Mouse (Mus musculus): ENCODE results near the gene Lhx2.
A peak's percentile ranks its signal among the peaks of the same experiment; 100 is the strongest.

Gene Lhx2

DNA sequence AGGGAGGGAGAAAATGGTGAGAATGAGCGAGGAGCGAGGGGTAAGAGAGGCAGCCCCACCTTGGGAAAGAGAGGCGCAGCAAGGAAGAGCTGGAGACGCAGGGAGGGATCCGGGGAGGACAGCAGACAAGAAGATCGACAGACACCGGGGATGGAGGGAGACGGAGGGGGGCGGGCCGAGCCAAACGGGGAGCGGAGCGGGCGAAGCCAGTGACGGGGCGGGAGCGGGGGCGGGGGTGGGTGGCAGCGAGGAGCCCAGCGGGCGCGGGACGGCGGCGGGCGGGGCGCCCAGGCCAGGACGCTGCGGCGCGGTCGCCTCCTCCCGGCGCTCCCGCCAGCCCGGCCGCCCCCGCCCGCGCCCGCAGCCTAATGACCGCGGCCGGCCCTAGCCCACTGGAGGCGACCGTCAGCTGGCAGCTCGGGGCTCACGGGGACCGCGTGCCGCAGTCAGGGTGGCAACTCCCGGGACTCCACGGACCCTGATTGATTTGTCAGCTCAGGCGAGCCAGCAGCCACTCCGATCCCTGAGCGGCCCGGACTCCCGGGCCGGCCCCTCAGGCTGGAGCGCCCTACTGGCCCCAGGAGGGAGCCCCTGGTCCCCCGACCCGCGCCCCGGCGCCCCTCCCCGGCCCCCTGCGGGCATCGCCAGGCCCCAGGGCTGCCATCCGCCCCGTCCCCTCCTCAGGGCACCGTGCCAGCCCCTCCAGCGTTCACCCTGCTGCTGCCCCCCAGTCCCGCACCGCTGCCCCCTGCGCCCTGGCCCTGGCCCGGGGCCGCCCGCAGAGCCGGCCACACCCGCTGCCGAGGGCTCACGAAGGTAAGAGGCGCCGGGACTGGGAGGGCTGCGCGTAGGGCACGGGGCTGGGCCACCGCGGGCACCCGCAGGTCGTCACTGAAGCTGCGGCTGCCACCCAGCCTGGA is at the start of gene Lhx2:
Gene Lhx2 (plus strand): TSS at position 292 of the 920 bp plus-strand sequence.
- peak; percentile 44 for DNase-seq (ENCODE audit: low read depth, low spot score)

DNA sequence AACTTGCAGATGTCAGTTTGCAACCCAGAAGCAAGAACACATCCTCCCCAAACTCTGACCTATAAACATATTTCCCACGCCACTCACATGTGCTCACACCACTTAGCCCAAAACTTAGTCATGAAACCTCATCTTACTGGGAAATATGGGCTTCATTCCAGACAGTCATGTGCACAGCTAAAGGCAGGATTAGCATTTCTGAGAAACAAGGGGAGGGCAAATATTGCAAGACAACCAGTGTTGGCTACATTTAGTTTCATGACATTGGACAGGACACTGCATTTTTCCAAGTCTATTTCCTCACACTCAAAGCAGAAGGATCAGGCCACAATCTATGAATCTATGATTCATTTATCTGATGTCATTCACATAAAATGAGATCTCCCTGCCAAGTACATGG is 47.6 kb upstream of the Lhx2 start:
- no peak for DNase-seq (ENCODE audit: low read depth, low spot score)

DNA sequence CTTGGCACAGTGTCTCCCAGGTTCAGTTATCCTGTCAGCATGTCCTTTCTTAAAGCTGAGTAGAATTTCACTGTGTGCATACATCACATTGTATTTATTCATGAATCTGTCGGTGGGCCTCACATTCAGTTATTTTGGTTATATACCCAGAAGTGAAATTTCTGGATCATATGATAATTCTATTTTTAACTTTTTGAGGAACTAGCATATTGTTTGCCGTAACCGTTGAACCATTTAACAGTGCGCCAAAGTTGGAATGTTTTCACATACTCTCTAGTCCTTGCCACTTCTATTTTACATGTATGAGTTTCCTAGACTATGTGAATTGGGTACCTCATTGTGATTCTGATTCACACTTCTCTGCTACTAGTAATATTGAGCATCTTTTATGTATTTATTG is 43.1 kb upstream of the Lhx2 start:
- DNase-seq (ENCODE audit: low read depth, low spot score) = no peak

DNA sequence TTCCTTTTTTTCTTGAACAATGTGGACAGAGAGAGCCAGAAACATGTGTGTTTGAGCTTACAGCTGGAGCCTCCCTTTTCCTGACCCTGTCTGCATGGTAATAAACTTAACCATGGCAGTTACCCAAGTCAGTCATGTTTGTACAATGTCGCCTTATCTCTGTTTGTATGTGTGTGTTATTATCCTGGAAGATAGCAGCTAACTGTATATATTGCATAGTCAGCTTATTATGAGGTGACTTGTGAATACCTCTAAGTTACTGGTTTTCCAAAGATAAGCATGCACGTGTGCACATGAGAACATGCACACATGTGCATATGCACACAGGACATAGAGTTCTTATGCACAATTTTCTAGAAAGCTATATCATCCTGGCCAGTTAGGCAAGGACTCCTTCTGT is 38.1 kb upstream of the Lhx2 start:
- DNase-seq (ENCODE audit: low read depth, low spot score) = no peak

DNA sequence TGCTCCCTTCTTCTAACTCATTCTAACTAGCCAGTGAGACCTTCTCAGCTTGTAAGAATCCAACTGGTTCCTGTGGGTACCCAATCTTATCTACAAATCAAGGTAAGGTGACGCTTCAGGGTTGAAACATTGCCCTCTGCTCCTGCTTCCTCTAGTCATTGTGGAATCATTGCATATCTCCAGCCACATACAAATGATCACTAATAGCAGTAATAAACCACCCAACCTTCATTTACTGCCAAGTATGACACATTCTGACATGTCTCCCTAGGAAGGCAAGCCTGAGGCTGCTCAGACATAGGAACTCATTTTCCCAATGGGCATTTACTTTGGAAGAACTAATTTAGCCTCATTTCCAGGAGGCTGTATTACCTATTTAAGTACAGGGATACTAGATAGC is 33.9 kb upstream of the Lhx2 start:
- DNase-seq (ENCODE audit: low read depth, low spot score) = no peak

DNA sequence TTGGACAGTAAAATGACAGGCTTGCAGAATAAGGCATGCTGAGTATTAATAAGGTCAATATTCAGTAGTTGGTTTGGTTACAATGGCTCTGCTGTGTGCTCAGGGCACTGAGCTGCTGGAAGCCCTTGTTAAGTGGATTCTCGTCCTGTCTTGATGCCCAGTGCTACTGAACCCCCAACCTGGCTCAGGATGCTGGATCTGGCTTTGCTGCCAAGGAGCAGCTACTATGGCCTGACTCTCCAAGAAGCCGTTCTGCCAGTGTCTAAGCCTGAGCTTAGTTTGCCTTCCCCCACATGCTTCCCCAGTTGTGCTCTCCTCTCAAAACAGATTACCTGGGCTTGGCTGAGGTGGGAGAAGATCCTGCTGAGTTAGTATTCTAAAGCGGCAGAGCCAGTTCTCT is 26.2 kb upstream of the Lhx2 start:
- DNase-seq (ENCODE audit: low read depth, low spot score) = no peak

DNA sequence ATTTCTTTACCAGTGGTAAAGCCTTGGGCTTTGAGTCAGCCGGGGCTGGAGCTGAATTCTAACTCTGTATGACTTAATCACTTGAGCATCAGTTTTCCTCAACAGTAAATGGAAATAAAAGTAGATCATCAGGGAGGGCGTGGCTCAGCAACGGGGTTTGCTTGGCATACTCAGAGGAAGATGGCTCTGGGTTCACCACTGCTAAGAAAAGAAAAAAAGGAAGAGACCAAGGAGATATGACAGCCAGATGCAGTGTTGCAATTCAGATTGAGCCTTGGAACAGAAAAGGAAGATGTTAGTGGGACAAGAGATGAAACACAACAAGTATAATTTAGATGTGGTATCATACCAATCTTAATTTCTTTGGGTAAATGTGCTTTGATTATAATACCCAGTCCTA is 25.7 kb upstream of the Lhx2 start:
- no peak for DNase-seq (ENCODE audit: low read depth, low spot score)

DNA sequence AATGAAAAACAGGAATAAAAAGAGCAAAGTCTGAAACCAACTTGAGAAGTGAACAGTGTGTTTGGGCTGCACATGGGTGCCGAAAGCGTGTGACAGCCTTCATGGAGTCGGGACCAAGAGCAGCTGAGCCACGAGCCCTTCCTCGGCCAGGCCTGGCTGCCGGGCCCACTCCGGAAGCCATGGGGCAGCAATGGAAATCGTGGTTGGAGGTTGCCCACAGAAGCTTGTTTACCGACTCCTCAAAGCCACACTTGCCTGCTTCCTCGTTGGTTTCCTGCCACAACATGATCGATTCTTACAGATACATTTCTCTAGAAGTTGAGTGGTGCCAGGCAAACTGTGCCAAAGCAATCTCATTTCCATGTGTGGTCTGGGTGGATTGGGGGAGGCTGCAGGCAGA is 20.0 kb upstream of the Lhx2 start:
- no peak for DNase-seq (ENCODE audit: low read depth, low spot score)

DNA sequence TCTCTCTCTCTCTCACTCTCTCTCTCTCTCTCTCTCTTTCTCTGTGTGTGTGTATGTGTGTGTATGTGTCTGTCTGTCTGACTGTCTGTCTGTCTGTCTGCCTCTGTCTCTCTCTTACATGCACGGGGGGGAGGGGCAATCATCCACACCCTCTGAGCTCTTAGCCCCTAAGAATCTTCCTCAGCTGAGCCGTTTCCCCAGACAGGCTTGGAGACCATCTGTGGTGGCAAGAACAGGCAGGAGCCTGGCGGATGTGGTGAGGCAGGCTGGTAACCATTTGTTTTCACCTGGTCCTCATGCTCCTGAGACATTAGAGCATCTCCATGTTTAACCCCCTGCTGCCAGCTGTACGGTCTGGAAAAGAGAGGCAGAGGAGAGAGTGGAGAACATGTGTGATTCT is 18.2 kb upstream of the Lhx2 start:
- DNase-seq (ENCODE audit: low read depth, low spot score) = no peak

DNA sequence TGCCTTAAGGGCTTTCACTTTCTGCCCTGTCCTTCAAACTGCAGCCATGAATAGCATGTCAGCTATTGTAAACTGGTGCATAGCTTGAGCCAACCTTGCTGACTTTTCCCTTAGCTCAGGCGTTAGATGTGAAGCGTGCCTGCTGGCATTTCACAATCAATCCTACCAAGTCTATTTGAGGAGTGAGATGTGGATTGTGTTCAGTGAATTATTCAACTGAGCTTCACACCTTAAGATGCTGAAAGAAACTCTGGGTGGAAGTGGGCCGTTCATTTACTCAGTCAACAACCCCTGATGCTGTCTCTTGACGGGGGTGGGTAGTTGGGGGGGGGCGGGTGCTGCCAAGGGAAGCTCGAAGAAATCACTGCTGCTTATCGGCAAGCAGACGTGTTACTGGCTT is 15.7 kb upstream of the Lhx2 start:
- no peak for DNase-seq (ENCODE audit: low read depth, low spot score)

DNA sequence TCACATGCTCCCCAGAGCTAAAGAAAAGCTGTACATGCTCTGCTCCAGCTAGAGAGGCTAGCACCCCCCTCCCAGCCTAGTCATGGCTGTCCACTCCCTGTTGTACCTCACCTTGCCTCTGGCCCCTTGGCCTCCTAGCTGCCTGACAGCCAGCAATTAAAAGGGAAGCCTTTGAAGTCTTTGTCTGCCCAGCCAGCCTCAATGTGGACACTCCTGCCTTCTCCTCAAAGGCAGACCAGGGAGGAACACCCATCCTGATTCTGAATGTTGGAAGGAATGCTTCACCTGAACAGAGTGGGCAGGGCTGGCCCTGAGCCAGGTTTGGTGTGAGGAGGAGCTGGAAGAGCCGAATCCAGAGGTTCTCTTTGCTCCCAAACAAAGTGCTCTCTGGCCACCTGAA is 12.4 kb upstream of the Lhx2 start:
- DNase-seq (ENCODE audit: low read depth, low spot score) = no peak

DNA sequence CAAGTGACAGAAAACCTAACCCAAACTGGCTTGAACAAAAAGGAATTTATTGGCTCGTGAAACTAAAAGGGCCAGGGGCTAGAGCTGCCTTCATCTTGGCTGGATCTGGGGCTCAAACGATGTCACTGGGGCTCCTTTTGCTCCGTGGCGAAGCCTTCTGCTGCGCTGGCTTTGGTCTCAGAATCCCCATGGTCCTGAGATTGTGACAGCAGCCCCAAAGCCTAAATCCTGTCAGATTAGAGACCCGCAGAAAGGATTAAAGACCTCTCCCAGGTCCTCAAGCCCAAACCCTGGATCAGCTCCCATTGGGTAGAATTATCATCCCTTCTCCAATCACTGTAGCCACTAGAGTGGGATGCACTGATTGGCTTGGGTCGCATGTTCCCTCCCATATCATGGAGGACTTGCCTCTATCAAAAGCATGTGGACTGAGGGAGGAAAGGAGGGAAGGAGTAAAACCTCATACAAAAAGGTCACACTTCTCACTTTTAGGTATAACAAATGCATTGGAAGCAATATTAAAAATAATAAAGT is 5.4 kb upstream of the Lhx2 start:
- peak; percentile 6 for DNase-seq (ENCODE audit: low read depth, low spot score)

DNA sequence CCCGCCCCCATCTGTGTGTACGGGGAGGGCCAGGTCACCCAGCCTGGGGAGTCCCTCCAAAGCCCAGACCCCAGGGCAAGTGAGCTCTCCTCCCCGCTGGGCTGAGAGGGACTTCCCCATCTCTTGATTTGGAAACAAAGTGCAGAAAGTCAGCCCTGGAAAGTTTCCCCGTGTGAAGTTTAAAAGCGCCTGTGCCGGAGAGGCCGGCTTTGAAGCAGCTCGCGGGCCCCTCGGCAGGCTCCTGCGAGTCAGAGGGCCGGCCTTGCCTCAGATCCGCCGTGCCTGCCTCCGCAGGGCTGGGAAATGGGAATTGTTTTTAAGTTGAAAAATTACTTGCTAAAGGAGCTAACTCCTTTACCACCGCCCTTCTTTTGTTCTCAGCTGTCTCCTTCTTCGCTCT is 2.5 kb upstream of the Lhx2 start:
- peak; percentile 35 for DNase-seq (ENCODE audit: low read depth, low spot score)

DNA sequence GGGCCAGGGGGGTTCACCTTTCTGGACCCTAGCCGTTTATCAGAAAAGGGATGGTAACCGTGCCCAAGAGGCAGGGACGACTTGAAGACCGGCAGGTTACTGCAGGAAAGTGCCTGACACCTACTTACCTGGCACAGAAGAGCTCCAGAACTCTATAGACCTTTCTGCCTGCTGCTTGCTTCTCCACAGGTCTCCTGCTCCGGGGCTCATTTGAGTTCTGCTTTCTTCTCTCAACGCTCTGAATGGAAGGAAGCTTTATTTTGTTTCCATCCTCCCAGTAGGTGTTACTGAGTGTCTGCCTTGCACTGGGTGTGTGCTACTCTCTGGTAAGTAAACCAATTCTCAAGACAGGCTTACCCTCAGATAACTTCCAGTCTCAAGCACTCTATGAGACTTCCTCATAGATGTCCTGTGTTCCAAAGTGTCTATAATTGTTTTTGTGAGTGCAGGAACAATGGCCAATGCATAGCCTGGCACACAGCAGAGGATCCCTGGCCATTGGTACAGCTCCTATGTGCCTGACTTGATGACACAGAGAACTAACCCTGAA is 1.9 kb upstream of the Lhx2 start:
- peak; percentile 9 for DNase-seq (ENCODE audit: low read depth, low spot score)

DNA sequence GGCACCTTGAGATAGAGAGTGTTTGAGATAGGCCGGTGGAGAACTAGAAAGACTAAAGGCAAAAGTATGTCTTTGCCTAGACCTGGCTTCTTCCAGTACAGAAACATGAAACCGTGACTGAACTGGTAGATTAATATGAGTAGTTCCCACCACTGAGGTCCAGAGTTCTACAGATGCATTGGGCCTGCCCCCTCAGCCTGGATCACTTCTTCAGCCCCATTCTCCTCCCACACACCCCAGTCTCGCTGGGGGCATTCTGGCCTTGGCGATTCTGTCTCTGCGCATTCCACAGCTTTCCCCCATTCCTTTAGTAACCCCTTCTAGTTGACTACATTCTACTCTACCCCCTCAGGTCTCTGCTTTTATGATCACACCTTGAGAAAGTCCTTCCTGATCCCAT is 1.4 kb upstream of the Lhx2 start:
- no peak for DNase-seq (ENCODE audit: low read depth, low spot score)

DNA sequence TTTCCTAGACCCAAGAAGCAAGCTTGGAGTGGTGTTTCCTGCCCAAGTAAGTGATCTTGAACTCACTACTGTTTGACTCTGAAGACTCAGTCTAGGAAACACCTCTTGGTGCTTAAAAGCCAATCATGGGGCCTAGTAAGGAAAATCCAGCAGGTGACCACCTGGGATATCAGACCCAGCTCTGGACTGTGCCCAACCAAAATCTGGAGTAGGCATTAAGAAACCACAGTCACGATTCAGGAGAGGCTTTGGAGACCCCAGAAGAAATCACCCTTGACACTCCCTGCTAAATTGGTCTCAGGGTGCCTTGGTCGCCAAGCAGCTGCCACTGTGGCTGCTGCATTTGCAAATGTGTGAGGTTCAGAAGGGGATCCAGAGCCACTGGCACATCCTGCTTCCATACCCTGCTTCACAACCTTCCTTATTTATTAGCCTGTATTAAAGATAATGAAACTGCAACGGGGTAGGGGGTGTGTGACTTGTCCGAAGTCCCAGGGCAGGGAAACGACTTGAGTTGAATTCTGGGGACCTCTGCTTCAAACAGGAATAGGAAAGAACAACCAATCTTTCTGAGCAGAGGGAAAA is 641 bp upstream of the Lhx2 start:
- DNase-seq (ENCODE audit: low read depth, low spot score) = peak; percentile 14

DNA sequence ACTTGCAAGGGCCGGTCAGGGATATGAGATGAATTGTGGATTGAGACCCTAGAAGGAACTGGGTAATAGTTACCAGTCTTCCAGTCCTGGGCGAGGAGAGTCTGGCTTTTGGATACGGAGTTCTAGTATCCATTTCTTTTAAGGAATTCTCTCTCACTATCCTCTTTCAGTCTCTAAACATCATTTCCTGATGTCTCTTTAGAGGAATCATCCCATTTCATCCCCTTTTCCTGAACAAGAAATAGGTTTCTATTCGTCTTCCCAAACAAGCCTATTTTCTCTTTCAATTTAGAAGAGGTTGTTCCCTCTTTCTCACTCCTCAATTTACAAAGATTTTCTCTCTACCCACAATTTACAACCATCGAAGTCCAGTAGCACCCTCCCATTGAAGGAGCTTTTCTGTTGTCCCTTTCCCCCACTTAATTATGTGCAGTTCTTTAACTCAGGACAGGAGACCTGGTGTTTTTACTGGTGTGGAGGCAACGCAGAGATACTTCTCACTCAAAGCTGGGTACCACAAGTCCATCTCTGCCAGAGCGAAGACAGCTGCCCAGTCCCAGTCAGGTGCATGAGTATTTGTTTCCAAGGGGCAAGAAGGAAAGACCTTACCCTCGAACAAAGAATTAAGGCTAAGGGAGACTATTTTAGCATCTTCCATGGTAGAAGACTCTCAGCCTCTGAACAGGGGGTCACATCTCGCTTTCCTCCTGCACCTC is 987 bp downstream of the Lhx2 start:
- DNase-seq (ENCODE audit: low read depth, low spot score) = peak; percentile 17

DNA sequence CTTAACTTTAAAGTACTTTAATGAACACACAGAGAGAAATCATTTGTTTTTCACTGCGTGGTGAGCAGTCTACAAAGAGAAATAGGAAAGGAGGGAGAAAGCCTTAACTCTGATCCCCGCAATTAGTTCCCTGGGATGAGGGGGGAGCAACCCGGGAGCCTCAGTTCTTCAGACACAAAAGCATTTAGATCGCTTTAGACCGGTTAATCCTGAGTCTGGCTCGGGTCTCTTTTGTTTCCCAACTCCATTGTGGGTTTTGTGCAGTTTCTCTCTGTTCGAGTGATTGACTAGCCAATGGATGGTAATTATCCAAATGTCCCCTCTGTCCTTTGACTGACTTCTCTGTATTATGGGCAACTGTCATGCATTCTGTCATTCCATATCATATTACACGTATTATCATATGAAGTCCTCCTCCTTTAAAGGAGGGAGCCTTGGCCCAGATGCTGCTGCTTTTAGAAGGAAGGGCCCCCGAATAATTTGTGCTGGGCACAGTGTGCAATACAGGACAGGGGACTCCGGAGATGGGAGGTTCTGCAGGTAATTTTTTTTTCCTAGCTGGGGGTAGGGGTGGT is 1.6 kb downstream of the Lhx2 start:
- peak; percentile 36 for DNase-seq (ENCODE audit: low read depth, low spot score)

DNA sequence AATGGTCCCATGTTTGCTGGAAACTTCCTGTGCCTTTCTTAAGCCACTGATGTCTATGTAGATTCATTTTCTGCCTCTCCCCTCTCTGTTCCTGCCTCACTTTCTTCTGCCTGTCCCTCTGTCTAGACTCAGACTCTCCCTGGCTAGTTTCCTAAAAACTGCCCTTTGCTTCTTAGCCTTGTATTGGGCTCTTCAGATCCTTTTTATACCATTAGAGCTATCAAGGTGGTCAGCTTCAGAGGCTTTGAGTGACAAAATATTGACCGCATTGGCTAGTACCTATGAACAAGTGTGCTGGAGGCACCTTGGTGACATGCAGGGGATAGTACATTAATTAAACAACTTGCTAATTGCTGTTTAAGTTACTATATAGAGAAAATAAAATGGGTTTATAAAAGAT is 4.5 kb downstream of the Lhx2 start:
- no peak for DNase-seq (ENCODE audit: low read depth, low spot score)

DNA sequence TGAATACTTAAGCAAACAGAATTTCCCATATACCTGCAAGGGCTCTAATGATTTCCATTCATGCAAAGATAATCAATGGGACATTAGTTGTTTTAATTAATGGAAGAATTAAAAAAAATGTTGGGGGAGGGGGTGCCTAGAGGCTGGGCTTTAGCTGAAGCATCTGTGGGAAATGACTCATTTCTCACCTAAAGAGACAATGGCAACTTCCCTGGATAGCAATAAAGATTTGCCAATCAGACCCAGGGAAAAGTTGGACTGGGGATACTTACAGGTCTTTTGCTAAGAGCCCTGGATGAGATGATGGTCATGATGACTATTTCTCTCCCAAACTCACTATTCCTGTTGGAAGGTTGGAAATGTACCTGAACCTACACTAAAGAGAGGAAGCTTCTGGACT is 5.6 kb downstream of the Lhx2 start:
- DNase-seq (ENCODE audit: low read depth, low spot score) = no peak

DNA sequence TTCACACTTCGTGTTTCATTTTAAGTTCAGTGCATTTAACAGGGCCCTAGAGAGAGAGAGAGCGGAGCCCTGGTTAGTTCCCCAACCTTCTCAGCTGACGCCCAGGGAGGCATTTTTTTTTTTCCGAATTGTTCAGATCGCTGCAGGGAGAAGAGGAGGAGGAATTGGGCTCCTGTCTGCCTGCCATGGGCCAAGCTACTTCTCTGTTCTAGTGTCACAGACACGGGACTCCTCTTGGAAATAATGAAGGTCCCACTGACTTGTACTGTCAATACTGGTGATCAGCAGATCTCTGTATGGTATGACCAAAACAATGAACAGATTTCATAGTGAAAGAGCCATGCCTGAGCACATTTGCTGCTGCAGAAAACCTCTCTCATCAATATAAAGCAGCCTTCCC is 7.3 kb downstream of the Lhx2 start:
- DNase-seq (ENCODE audit: low read depth, low spot score) = no peak

Data from ZHBTc4 (cell line).